Mouse (Mus musculus) embryonic fibroblast, embryonic 13.5 days (primary cell): ENCODE measurements around the gene 4930579F01Rik. TPM values are rescaled to one million over a fixed set of nuclear protein-coding genes. Genes with fewer than 3 reads are reported as not detected.

Experiments
- H3K27ac ChIP-seq: 2 replicates; pipeline ENCODE4 v1.5.1; 2012; ENCODE audit warnings: low read length, control low read depth, inconsistent platforms; ENCODE audit not compliant: insufficient read depth
- H3K4me1 ChIP-seq: 2 replicates; pipeline ENCODE4 v1.6.1; 2011; ENCODE audit warnings: low read length; ENCODE audit not compliant: control insufficient read depth, insufficient read depth
- H3K4me3 ChIP-seq: 2 replicates; pipeline ENCODE4 v1.5.1; 2011; ENCODE audit warnings: mild to moderate bottlenecking, control low read depth, low read length; ENCODE audit not compliant: insufficient read depth
- CTCF ChIP-seq: IDR thresholded peaks from 2 replicates; pipeline ENCODE4 v1.5.1; 2011; ENCODE audit warnings: mild to moderate bottlenecking, control low read depth, low read length, moderate library complexity, borderline replicate concordance; ENCODE audit not compliant: insufficient read depth
- POLR2A ChIP-seq: IDR thresholded peaks from 2 replicates; pipeline ENCODE4 v1.6.1; 2011; ENCODE audit warnings: low read depth, mild to moderate bottlenecking, control low read depth, low read length, moderate library complexity
- polyA plus RNA-seq: library from polyadenylated mRNA; stranded (reverse); fragments of >200 nt; gene quantifications from 2 replicates; pipeline ENCODE4 v1.2.4, GENCODE M21; 2011; ENCODE audit warnings: low read depth; ENCODE audit not compliant: missing spikeins, insufficient read length

4930579F01Rik gene
- polyA plus RNA-seq, 1 experiment = not detected

- no peaks in the 10 kb centered on the region for H3K4me1 ChIP-seq
- no peak for TF ChIP-seq CTCF
- no peak for TF ChIP-seq POLR2A
- H3K27ac ChIP-seq = no peak overlapping the region
- H3K4me3 ChIP-seq = no peak overlapping the region
These were observed 3.9 kb upstream of the 4930579F01Rik start for GRCm38 (mm10) chr3:138197556-138197955.

- no peak for TF ChIP-seq POLR2A
- no peak for TF ChIP-seq CTCF
- Histone ChIP-seq H3K4me3 (no peak overlapping the region), H3K4me1 (no peaks in the 10 kb centered on the region), H3K27ac (no peak overlapping the region)
These were observed 3.5 kb upstream of the 4930579F01Rik start for GRCm38 (mm10) chr3:138197093-138197492.

GRCm38 (mm10) chr3:138192260-138192659 lies 1.4 kb downstream of the 4930579F01Rik start:
- no peak for TF ChIP-seq CTCF
- TF ChIP-seq POLR2A = no peak
- no peak overlapping the region for H3K4me3 ChIP-seq
- H3K27ac ChIP-seq = no peak overlapping the region
- no peaks in the 10 kb centered on the region for H3K4me1 ChIP-seq

- Histone ChIP-seq H3K4me3 (no peak overlapping the region), H3K4me1 (no peaks in the 10 kb centered on the region), H3K27ac (no peak overlapping the region)
- no peak for TF ChIP-seq POLR2A
- no peak for TF ChIP-seq CTCF
These were observed 7.4 kb downstream of the 4930579F01Rik start for GRCm38 (mm10) chr3:138185995-138186930.

GRCm38 (mm10) chr3:138185290-138185689 lies 8.3 kb downstream of the 4930579F01Rik start:
- Histone ChIP-seq H3K4me3 (no peak overlapping the region), H3K27ac (no peak overlapping the region), H3K4me1 (no peaks in the 10 kb centered on the region)
- TF ChIP-seq POLR2A = no peak
- no peak for TF ChIP-seq CTCF

- H3K4me1 ChIP-seq = no peaks in the 10 kb centered on the region
- no peak overlapping the region for H3K27ac ChIP-seq
- TF ChIP-seq POLR2A = no peak
- no peak for TF ChIP-seq CTCF
- H3K4me3 ChIP-seq = no peak overlapping the region
These were observed 10.3 kb downstream of the 4930579F01Rik start for GRCm38 (mm10) chr3:138183371-138183770.

- TF ChIP-seq CTCF = no peak
- TF ChIP-seq POLR2A = no peak
- no peaks in the 10 kb centered on the region for H3K4me1 ChIP-seq
- no peak overlapping the region for H3K4me3 ChIP-seq
- H3K27ac ChIP-seq = no peak overlapping the region
These were observed 11.6 kb downstream of the 4930579F01Rik start for GRCm38 (mm10) chr3:138182019-138182418.

GRCm38 (mm10) chr3:138175551-138175950 lies 18.1 kb downstream of the 4930579F01Rik start:
- Histone ChIP-seq H3K4me1 (no peaks in the 10 kb centered on the region), H3K27ac (no peak overlapping the region), H3K4me3 (no peak overlapping the region)
- TF ChIP-seq POLR2A (no peak), CTCF (no peak)

GRCm38 (mm10) chr3:138173291-138173690 lies 20.3 kb downstream of the 4930579F01Rik start:
- Histone ChIP-seq H3K4me3 (no peak overlapping the region), H3K27ac (no peak overlapping the region), H3K4me1 (no peaks in the 10 kb centered on the region)
- TF ChIP-seq POLR2A (no peak), CTCF (no peak)

GRCm38 (mm10) chr3:138162553-138163183 lies 31.0 kb downstream of the 4930579F01Rik start:
- Histone ChIP-seq H3K4me1 (no peaks in the 10 kb centered on the region), H3K27ac (no peak overlapping the region), H3K4me3 (no peak overlapping the region)
- TF ChIP-seq CTCF (no peak), POLR2A (no peak)
